Mouse (Mus musculus): ENCODE measurements around the gene Sept7.
A peak's percentile ranks its signal among the peaks of the same experiment; 100 is the strongest.
"Not testable (repeated sequence)": the region's sequence is repeated elsewhere in the genome, so short reads cannot be mapped to it uniquely, and the experiment has no call there.

Sept7 gene

GRCm38 (mm10) chr9:25253478-25253824, 1.2 kb downstream of the Sept7 start:
- peak in 1 of 2 experiments; percentile 20 for DNase-seq (ENCODE audit: low spot score in 2 of 2)

- DNase-seq (ENCODE audit: low spot score in 2 of 2), result no peak
Observed at GRCm38 (mm10) chr9:25260411-25260810, 8.2 kb downstream of the Sept7 start.

- DNase-seq (ENCODE audit: low spot score in 2 of 2), result no peak
Observed at GRCm38 (mm10) chr9:25260979-25261378, 8.7 kb downstream of the Sept7 start.

GRCm38 (mm10) chr9:25262087-25262486, 9.8 kb downstream of the Sept7 start:
- DNase-seq (ENCODE audit: low spot score in 2 of 2), result no peak

GRCm38 (mm10) chr9:25265795-25266194, 13.6 kb downstream of the Sept7 start:
- no peak for DNase-seq (ENCODE audit: low spot score in 2 of 2)

GRCm38 (mm10) chr9:25267133-25267532, 14.9 kb downstream of the Sept7 start:
- DNase-seq (ENCODE audit: low spot score in 2 of 2), result no peak

- DNase-seq (ENCODE audit: low spot score in 2 of 2), result no peak
Observed at GRCm38 (mm10) chr9:25267574-25267973, 15.3 kb downstream of the Sept7 start.

GRCm38 (mm10) chr9:25271902-25272301, 19.7 kb downstream of the Sept7 start:
- DNase-seq (ENCODE audit: low spot score in 2 of 2), result no peak

- DNase-seq (ENCODE audit: low spot score in 2 of 2), result no peak
Observed at GRCm38 (mm10) chr9:25289796-25290195, 37.6 kb downstream of the Sept7 start.

GRCm38 (mm10) chr9:25309505-25310182, 57.4 kb downstream of the Sept7 start:
- DNase-seq (ENCODE audit: low spot score in 2 of 2), result peak; percentile 10 to 55

GRCm38 (mm10) chr9:25314304-25314703, 62.1 kb downstream of the Sept7 start:
- DNase-seq (ENCODE audit: low spot score in 2 of 2), result no peak

- no peak for DNase-seq (ENCODE audit: low spot score in 2 of 2)
Observed at GRCm38 (mm10) chr9:25317827-25318505, 65.7 kb downstream of the Sept7 start.

- not testable (repeated sequence) for DNase-seq (ENCODE audit: low spot score in 2 of 2)
Observed at GRCm38 (mm10) chr9:25319676-25320075, 67.4 kb downstream of the Sept7 start.

GRCm38 (mm10) chr9:25327727-25328370, 75.6 kb downstream of the Sept7 start:
- no peak for DNase-seq (ENCODE audit: low spot score in 2 of 2)

- DNase-seq (ENCODE audit: low spot score in 2 of 2), result no peak
Observed at GRCm38 (mm10) chr9:25328946-25329723, 76.9 kb downstream of the Sept7 start.

GRCm38 (mm10) chr9:25337436-25338198, 85.4 kb downstream of the Sept7 start:
- DNase-seq (ENCODE audit: low spot score in 2 of 2), result no peak

- no peak for DNase-seq (ENCODE audit: low spot score in 2 of 2)
Observed at GRCm38 (mm10) chr9:25340412-25340811, 88.2 kb downstream of the Sept7 start.

GRCm38 (mm10) chr9:25353775-25354174, 101.5 kb downstream of the Sept7 start:
- no peak for DNase-seq (ENCODE audit: low spot score in 2 of 2)

GRCm38 (mm10) chr9:25355806-25356205, 103.6 kb downstream of the Sept7 start:
- no peak for DNase-seq (ENCODE audit: low spot score in 2 of 2)

- DNase-seq (ENCODE audit: low spot score in 2 of 2), result no peak
Observed at GRCm38 (mm10) chr9:25357589-25357988, 105.3 kb downstream of the Sept7 start.

- DNase-seq (ENCODE audit: low spot score in 2 of 2), result no peak
Observed at GRCm38 (mm10) chr9:25358018-25358417, 105.8 kb downstream of the Sept7 start.
